Mouse (Mus musculus): ENCODE measurements around the gene Klrb1a.

GRCm38 (mm10) chr6:128604512-128604911, 18.8 kb downstream of the Klrb1a start:
- no peak for TF ChIP-seq CTCF (IDR thresholded peaks at IDR 0.05; ENCODE audit: borderline replicate concordance, control insufficient read depth, extremely low read depth, insufficient read depth, low read length, poor library complexity)
- no peak for TF ChIP-seq POLR2A (IDR thresholded peaks at IDR 0.05; ENCODE audit: control insufficient read depth, extremely low read depth, insufficient read depth, low read length, poor library complexity)

Measured in thymus, adult 2 months (tissue).